Mouse (Mus musculus) heart, embryonic 14.5 days (tissue): ENCODE measurements around the gene Rere. TPM values are rescaled to one million over a fixed set of nuclear protein-coding genes. Genes with fewer than 3 reads are reported as not detected.
"Not testable (repeated sequence)": the region's sequence is repeated elsewhere in the genome, so short reads cannot be mapped to it uniquely, and the experiment has no call there.

Experiments
- ATAC-seq: fragments of 200-750 bp; cut with Nextera tagmentation; 2 replicates; pipeline ENCODE4 v1.8.0; 2017; ENCODE audit warnings: low read depth, moderate TSS enrichment; ENCODE audit not compliant: insufficient number of reproducible peaks, insufficient read depth, low FRiP score
- H3K27ac ChIP-seq, 2 experiments: fragments of 200-500 bp in 1 of 2; fragments of 300-500 bp in 1 of 2; sonication (generic) in 1 of 2; replicated peaks in 1 of 2; 2 replicates each; pipeline ENCODE4 v1.5.1; 2012 to 2014; ENCODE audit warnings: low read depth in 2 of 2, low read length in 2 of 2, control low read depth in 1 of 2, mild to moderate bottlenecking in 1 of 2, mixed read lengths in 1 of 2; ENCODE audit not compliant: control insufficient read depth in 1 of 2, insufficient read depth in 1 of 2
- H3K27me3 ChIP-seq: fragments of 300-500 bp; sonication (generic); 2 replicates; pipeline ENCODE4 v1.6.1; 2014; ENCODE audit warnings: mild to moderate bottlenecking, low read length, control low read depth; ENCODE audit not compliant: control insufficient read depth, insufficient read depth
- H3K36me3 ChIP-seq: fragments of 300-500 bp; sonication (generic); 2 replicates; pipeline ENCODE4 v1.6.1; 2014; ENCODE audit warnings: mild to moderate bottlenecking, control low read depth, low read length, mixed read lengths; ENCODE audit not compliant: control insufficient read depth, insufficient read depth
- H3K4me1 ChIP-seq, 2 experiments: fragments of 200-500 bp in 1 of 2; fragments of 300-500 bp in 1 of 2; sonication (generic) in 1 of 2; 2 replicates each; pipeline ENCODE4 v1.6.1; 2012 to 2014; ENCODE audit warnings: low read length in 2 of 2, control low read depth in 1 of 2, mixed read lengths in 1 of 2; ENCODE audit not compliant: control insufficient read depth in 2 of 2, insufficient read depth in 2 of 2
- H3K4me2 ChIP-seq: fragments of 300-500 bp; sonication (generic); 2 replicates; pipeline ENCODE4 v1.6.1; 2014; ENCODE audit warnings: mild to moderate bottlenecking, low read length
- H3K4me3 ChIP-seq, 2 experiments: fragments of 200-500 bp in 1 of 2; fragments of 300-500 bp in 1 of 2; sonication (generic) in 1 of 2; 2 replicates each; pipeline ENCODE4 v1.5.1; 2012 to 2014; ENCODE audit warnings: low read length in 2 of 2, mild to moderate bottlenecking in 2 of 2, control low read depth in 1 of 2, low read depth in 1 of 2, moderate library complexity in 1 of 2; ENCODE audit not compliant: control insufficient read depth in 1 of 2, insufficient read depth in 1 of 2
- H3K9ac ChIP-seq: fragments of 300-500 bp; sonication (generic); 2 replicates; pipeline ENCODE4 v1.6.1; 2014; ENCODE audit warnings: mild to moderate bottlenecking, low read length
- H3K9me3 ChIP-seq: fragments of 300-500 bp; sonication (generic); 2 replicates; pipeline ENCODE4 v1.6.1; 2016; ENCODE audit warnings: low read length, control low read depth; ENCODE audit not compliant: control insufficient read depth
- WGBS: fragments of 180-500 bp; shearing (Covaris S2); extraction: QIAGEN DNeasy Blood & Tissue Kit; methylation state at CpG from one replicate; pipeline ENCODE4 v1.1.7; 2014; 5-methylcytosine and 5-hydroxymethylcytosine counted together
- polyA plus RNA-seq: library from polyadenylated mRNA; unstranded; fragments of >200 nt; fragmentation: Nextera tagmentation; extraction: Ambion mirVana; gene quantifications from 2 replicates; pipeline ENCODE4 v1.2.1, GENCODE M21; 2014

Gene Rere
- polyA plus RNA-seq, 1 experiment from 2014 or later, result 28.5 TPM

DNA sequence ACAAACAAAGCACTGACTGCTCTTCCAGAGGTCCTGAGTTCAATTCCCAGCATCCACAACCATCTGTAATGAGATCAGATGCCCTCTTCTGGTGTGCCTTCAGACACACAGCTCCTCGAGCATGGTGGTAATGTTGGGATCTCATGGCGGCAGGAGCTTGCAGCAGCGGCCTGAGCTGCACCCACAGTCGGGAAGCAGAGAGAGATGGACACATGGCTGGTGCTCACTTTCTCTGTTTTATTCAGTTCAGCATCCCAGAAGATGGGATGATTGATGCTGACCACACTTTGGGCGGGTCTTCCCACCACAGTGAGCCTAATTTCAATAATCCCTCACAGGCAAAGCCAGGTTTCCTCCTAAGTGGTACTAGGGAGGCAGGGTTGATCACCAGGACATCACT, 5.9 kb upstream of the Rere start:
- no peak overlapping the region for H3K4me3 ChIP-seq
- 79% methylated on average over 5 of the region's 5 CpGs for WGBS

DNA sequence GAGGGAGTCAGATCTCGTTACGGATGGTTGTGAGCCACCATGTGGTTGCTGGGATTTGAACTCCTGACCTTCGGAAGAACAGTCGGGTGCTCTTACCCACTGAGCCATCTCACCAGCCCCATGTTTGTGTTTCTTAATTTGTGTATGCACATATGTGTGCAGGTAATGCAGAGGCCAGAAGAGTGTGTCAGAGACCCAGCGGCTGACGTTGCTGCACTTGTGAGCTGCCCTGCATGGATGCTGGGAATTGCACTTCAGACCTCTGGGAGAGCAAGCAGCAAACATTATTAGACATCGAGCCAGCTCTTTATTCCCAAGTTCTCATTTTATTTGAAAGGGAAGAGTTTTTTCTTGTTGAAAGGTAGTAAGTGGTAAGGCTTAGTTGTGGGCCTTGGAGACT, 2.1 kb upstream of the Rere start:
- not testable (repeated sequence) for ATAC-seq, H3K4me2 ChIP-seq, H3K4me3 ChIP-seq, H3K27ac ChIP-seq, H3K9ac ChIP-seq, H3K36me3 ChIP-seq, H3K27me3 ChIP-seq, H3K9me3 ChIP-seq
- H3K4me1 ChIP-seq, result peaks cover 7 to 18% of the 10 kb centered on the region in 2 experiments
- 91% methylated on average over 5 of the region's 7 CpGs for WGBS

More for the DNA sequence above, 5.9 kb upstream of the Rere start:
- Histone ChIP-seq H3K9me3 (no peaks in the 10 kb centered on the region), H3K36me3 (no peaks in the 10 kb centered on the region), H3K9ac (no peak overlapping the region), H3K27me3 (no peaks in the 10 kb centered on the region), H3K4me2 (no peak overlapping the region), H3K27ac (no peak overlapping the region), H3K4me1 (peaks cover 11 to 20% of the 10 kb centered on the region in 2 experiments)
- ATAC-seq, result no peak

DNA sequence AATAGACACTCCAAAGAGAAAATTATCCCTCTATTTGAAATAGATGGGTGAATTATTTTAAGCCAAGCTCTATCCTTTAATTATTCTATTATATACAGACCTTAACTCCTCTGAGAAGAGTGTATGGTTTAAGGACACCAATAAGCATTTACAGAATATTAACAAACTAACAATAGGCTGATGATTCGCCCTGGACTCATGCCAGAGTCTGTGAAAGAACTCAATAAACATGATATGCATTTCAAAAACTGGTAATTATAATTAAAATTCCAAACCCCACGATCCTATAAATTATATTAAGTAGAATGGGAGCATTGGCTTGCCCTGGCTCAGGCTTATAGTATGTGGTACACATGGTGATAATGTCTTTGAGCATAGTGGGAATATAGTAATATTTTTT, 1.4 kb upstream of the Rere start:
- Histone ChIP-seq H3K9ac (no peak overlapping the region), H3K27ac (peak overlapping the region in 1 of 2 experiments; percentile 96; a peak in 2 of 4 replicates)
- 72% methylated on average over 2 of the region's 2 CpGs for WGBS

DNA sequence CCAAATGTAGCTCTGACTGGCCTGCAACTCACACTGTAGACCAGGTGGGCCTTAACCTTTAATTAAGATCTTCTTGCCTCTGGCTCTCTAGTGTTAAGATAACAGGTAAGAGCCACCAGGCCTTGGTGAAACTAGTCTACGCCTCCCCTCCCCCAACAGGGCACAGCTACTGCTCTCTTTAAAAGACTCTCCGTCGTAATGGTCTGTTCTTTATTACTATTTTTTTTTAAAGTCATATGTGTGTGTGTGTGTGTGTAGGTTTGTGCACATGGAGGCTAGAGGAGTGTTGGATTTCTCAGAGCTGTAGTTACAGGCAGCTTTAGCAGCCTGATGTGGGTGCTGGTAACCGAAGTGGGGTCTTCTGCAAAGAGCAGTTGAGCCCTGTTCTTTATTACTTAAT, 987 bp upstream of the Rere start:
- Histone ChIP-seq H3K9ac (peak overlapping the region; percentile 99), H3K27me3 (no peaks in the 10 kb centered on the region), H3K36me3 (no peaks in the 10 kb centered on the region), H3K4me1 (peaks cover 7 to 18% of the 10 kb centered on the region in 2 experiments), H3K27ac (peak overlapping the region; percentile 92 to 96), H3K9me3 (no peaks in the 10 kb centered on the region), H3K4me3 (peak overlapping the region in 1 of 2 experiments; percentile 89; a peak in 2 of 4 replicates), H3K4me2 (peak overlapping the region; percentile 68)
- WGBS, result 55% methylated on average over 4 of the region's 4 CpGs
- no peak for ATAC-seq

More for the DNA sequence above, 1.4 kb upstream of the Rere start:
- H3K4me1 ChIP-seq, result peaks cover 7 to 18% of the 10 kb centered on the region in 2 experiments
- no peaks in the 10 kb centered on the region for H3K36me3 ChIP-seq
- ATAC-seq, result no peak
- no peaks in the 10 kb centered on the region for H3K9me3 ChIP-seq
- H3K4me3 ChIP-seq, result no peak overlapping the region
- no peaks in the 10 kb centered on the region for H3K27me3 ChIP-seq
- no peak overlapping the region for H3K4me2 ChIP-seq

DNA sequence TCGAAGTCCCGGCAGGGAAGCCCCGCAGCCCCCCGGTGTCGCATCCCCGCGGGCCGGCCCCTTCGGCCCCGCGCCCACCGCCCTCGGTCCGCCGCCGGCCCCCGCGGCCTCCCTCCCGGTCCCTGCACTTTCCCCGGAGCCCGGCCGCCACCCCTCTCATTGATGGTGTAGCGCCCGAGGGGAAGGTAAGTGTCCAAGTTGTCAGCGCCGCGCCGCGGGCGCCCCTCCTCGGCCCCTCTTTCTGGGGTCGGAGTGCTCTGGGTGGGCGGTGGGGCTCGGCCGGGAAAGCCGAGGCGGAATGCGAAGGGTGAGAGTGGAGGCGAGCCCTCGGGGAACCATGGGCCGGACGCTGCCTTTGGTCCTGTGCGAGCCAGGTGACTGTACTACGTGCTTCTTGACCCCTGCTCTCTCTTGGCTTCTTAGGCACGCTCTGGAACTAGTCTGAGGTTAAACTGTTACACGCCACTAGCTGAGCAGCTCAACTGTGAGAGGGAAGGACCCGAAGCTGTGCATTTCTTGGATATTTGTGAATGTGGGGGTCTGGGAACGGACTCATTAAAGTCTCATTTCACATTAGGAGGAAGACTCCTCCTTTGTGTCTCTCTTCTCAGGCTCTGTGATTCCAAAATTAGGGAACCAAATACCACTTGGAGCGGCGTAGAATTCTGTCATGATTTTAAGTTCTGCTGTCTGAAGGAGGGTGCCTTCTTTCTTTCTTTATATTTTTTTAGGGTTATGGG, 615 bp downstream of the Rere start:
- peak; percentile 37 for ATAC-seq
- no peaks in the 10 kb centered on the region for H3K9me3 ChIP-seq
- peak overlapping the region; percentile 86 to 89 for H3K4me3 ChIP-seq
- H3K9ac ChIP-seq, result peak overlapping the region; percentile 99
- peaks cover 7 to 28% of the 10 kb centered on the region in 2 experiments for H3K4me1 ChIP-seq
- WGBS, result under 1% methylated on average over 32 of the region's 50 CpGs
- peak overlapping the region; percentile 71 for H3K4me2 ChIP-seq
- H3K27ac ChIP-seq, result peak overlapping the region; percentile 84 to 96
- no peaks in the 10 kb centered on the region for H3K36me3 ChIP-seq
- H3K27me3 ChIP-seq, result no peaks in the 10 kb centered on the region

DNA sequence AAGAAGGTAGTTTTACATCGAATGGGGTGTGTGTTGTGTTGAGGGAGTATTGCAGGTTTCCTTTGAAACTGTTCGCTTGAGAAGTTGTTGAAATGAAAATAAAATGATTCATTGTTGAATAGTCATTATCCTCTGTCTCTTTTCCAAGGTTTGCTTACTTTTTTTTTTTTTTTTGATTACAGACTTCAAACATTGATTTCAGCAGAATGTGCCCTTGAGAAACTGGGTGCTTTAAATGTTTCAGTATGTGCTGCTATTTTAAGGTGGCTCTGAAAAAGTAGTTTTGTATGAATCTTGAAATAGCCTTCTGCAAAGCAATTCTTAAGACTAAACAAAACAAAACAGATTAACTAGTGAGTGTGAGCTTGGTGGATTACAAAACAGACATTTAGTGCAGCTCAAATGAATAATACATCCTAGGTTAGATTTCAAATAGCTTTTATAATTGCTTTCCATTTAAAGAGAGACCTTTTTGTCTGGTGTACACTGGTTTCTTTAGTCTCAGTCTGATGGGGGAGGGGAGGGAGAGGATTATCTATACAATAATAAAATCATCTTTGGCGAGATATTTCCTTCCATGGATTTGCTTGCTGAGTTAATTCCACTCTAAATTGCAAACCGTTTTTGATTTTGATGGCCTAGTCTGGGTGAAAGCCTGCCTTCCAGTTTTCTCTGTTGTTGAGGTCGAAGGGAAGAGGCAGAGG, 1.3 kb downstream of the Rere start:
- no peak for ATAC-seq
- H3K27me3 ChIP-seq, result no peaks in the 10 kb centered on the region
- H3K4me1 ChIP-seq, result peaks cover 7 to 28% of the 10 kb centered on the region in 2 experiments
- no peaks in the 10 kb centered on the region for H3K36me3 ChIP-seq
- peak overlapping the region; percentile 86 to 89 for H3K4me3 ChIP-seq
- WGBS, result 11% methylated on average over 5 of the region's 5 CpGs
- peak overlapping the region; percentile 99 for H3K9ac ChIP-seq
- no peaks in the 10 kb centered on the region for H3K9me3 ChIP-seq
- peak overlapping the region; percentile 62 to 96 for H3K27ac ChIP-seq
- peak overlapping the region; percentile 71 for H3K4me2 ChIP-seq

DNA sequence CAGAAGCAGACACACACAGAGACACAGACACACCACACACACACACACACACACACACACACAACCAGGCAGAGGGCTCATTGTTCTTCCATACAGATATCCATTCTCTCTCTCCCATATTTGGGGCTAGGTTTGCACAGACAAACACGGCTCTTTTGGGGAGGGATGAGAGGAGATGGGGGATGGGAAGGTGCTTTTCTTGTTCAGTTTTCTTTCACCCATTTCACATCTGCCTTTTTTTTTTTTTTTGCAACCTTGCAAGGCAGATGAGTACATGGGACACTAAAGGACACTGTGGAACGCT, 1.8 kb downstream of the Rere start:
- no peaks in the 10 kb centered on the region for H3K9me3 ChIP-seq
- no peaks in the 10 kb centered on the region for H3K27me3 ChIP-seq
- peak overlapping the region; percentile 44 to 62 for H3K27ac ChIP-seq
- WGBS, result 19% methylated on average over 2 of the region's 2 CpGs
- peaks cover 7 to 30% of the 10 kb centered on the region in 2 experiments for H3K4me1 ChIP-seq
- H3K4me3 ChIP-seq, result peak overlapping the region; percentile 32 to 89
- H3K9ac ChIP-seq, result peak overlapping the region; percentile 99
- ATAC-seq, result no peak
- H3K36me3 ChIP-seq, result no peaks in the 10 kb centered on the region
- peak overlapping the region; percentile 71 for H3K4me2 ChIP-seq
